Mouse (Mus musculus) monocyte, adult 5-6 weeks (primary cell): ENCODE measurements around the gene Pla2g10. TPM values are rescaled to one million over a fixed set of nuclear protein-coding genes. Genes with fewer than 3 reads are reported as not detected.
"Not testable (repeated sequence)": the region's sequence is repeated elsewhere in the genome, so short reads cannot be mapped to it uniquely, and the experiment has no call there.

Experiments used
- ATAC-seq: fragments of 153-309, 156-312 bp; replicated peaks from 2 replicates; pipeline ENCODE4 v1.8.0; 2017; ENCODE audit warnings: mild to moderate bottlenecking; ENCODE audit not compliant: low TSS enrichment, insufficient number of reproducible peaks, severe bottlenecking, poor library complexity, low FRiP score
- total RNA-seq: library from RNA; stranded (forward); fragments of 200-1000, 200-491, 200-594 nt; gene quantifications from 3 replicates; pipeline ENCODE4 v1.2.3, GENCODE M21; 2017

The Pla2g10 gene
- total RNA-seq: not detected in 3 replicates

- ATAC-seq: no peak
Measured at GRCm38 (mm10) chr16:13730285-13731255, at the start of gene Pla2g10. TSS of gene Pla2g10 (minus strand) at chr16:13730983.

- not testable (repeated sequence) for ATAC-seq
Measured at GRCm38 (mm10) chr16:13774651-13775050, 43.9 kb upstream of the Pla2g10 start.

GRCm38 (mm10) chr16:13774011-13774410, 43.2 kb upstream of the Pla2g10 start:
- ATAC-seq: not testable (repeated sequence)

- ATAC-seq: not testable (repeated sequence)
Measured at GRCm38 (mm10) chr16:13772051-13772450, 41.3 kb upstream of the Pla2g10 start.

GRCm38 (mm10) chr16:13771603-13772002, 40.8 kb upstream of the Pla2g10 start:
- ATAC-seq: not testable (repeated sequence)

- no peak for ATAC-seq
Measured at GRCm38 (mm10) chr16:13766367-13766766, 35.6 kb upstream of the Pla2g10 start.

- ATAC-seq: no peak
Measured at GRCm38 (mm10) chr16:13764519-13764918, 33.7 kb upstream of the Pla2g10 start.

GRCm38 (mm10) chr16:13762807-13763206, 32.0 kb upstream of the Pla2g10 start:
- not testable (repeated sequence) for ATAC-seq

- ATAC-seq: no peak
Measured at GRCm38 (mm10) chr16:13757823-13758222, 27.0 kb upstream of the Pla2g10 start.

GRCm38 (mm10) chr16:13754400-13755190, 23.8 kb upstream of the Pla2g10 start:
- peak; percentile 99 for ATAC-seq

- ATAC-seq: no peak
Measured at GRCm38 (mm10) chr16:13753986-13754385, 23.2 kb upstream of the Pla2g10 start.

GRCm38 (mm10) chr16:13750626-13751025, 19.8 kb upstream of the Pla2g10 start:
- no peak for ATAC-seq

- no peak for ATAC-seq
Measured at GRCm38 (mm10) chr16:13749981-13750380, 19.2 kb upstream of the Pla2g10 start.

GRCm38 (mm10) chr16:13749306-13749705, 18.5 kb upstream of the Pla2g10 start:
- no peak for ATAC-seq

GRCm38 (mm10) chr16:13748813-13749212, 18.0 kb upstream of the Pla2g10 start:
- ATAC-seq: not testable (repeated sequence)

GRCm38 (mm10) chr16:13748124-13748523, 17.3 kb upstream of the Pla2g10 start:
- no peak for ATAC-seq

- ATAC-seq: no peak
Measured at GRCm38 (mm10) chr16:13747708-13748107, 16.9 kb upstream of the Pla2g10 start.

GRCm38 (mm10) chr16:13740844-13741243, 10.1 kb upstream of the Pla2g10 start:
- ATAC-seq: no peak

GRCm38 (mm10) chr16:13739044-13739443, 8.3 kb upstream of the Pla2g10 start:
- ATAC-seq: not testable (repeated sequence)
